Mouse (Mus musculus) heart, adult 2 months (tissue): Measurements from ENCODE around the gene Ctf2. TPM values are rescaled to one million over a fixed set of nuclear protein-coding genes. Genes with fewer than 3 reads are reported as not detected.

Experiments used
- DNase-seq, 2 experiments: peaks; one replicate each; pipeline ENCODE4 v3.0.0; 2021
- H3K27ac ChIP-seq: fragments of 200-600 bp; 2 replicates; pipeline ENCODE4 v1.8.1; 2022
- H3K27me3 ChIP-seq: fragments of 200-500 bp; 2 replicates; pipeline ENCODE4 v1.6.1; 2012; ENCODE audit warnings: mild to moderate bottlenecking, low read length, inconsistent platforms, mixed read lengths; ENCODE audit not compliant: control insufficient read depth, insufficient read depth
- H3K36me3 ChIP-seq: fragments of 200-500 bp; 2 replicates; pipeline ENCODE4 v1.6.1; 2012; ENCODE audit warnings: low read length, inconsistent platforms; ENCODE audit not compliant: control insufficient read depth, insufficient read depth
- H3K4me1 ChIP-seq: fragments of 200-500 bp; 2 replicates; pipeline ENCODE4 v1.6.1; 2011; ENCODE audit warnings: low read length; ENCODE audit not compliant: control insufficient read depth, insufficient read depth
- H3K4me3 ChIP-seq: fragments of 200-600 bp; 2 replicates; pipeline ENCODE4 v1.8.1; 2022
- H3K79me2 ChIP-seq: fragments of 200-500 bp; replicated peaks from 2 replicates; pipeline ENCODE4 v1.6.1; 2012; ENCODE audit warnings: mild to moderate bottlenecking, inconsistent platforms, low read length, moderate library complexity, mixed read lengths; ENCODE audit not compliant: control insufficient read depth, insufficient read depth
- H3K9ac ChIP-seq: fragments of 200-500 bp; 2 replicates; pipeline ENCODE4 v1.6.1; 2012; ENCODE audit warnings: low read depth, mild to moderate bottlenecking, control low read depth, inconsistent platforms, low read length, mixed read lengths
- CTCF ChIP-seq: fragments of 200-600 bp; IDR thresholded peaks from 2 replicates; pipeline ENCODE4 v1.8.1; 2022; ENCODE audit warnings: antibody characterized with exemption, mild to moderate bottlenecking, moderate library complexity
- EP300 ChIP-seq: fragments of 200-500 bp; IDR thresholded peaks from 2 replicates; pipeline ENCODE4 v1.6.1; 2011; ENCODE audit warnings: low read depth, low read length, control low read depth; ENCODE audit not compliant: insufficient read depth
- POLR2A ChIP-seq: fragments of 200-500 bp; IDR thresholded peaks from 2 replicates; pipeline ENCODE4 v1.6.1; 2011; ENCODE audit warnings: mild to moderate bottlenecking, low read depth, low read length, control low read depth; ENCODE audit not compliant: insufficient read depth
- WGBS: fragments of 180-500 bp; shearing (Covaris S2); methylation state at CpG from one replicate; pipeline ENCODE4 v1.1.7; 2018; 5-methylcytosine and 5-hydroxymethylcytosine counted together
- intact Hi-C: fragments of 180-260 bp; cut with DNase I; formaldehyde crosslinking; loops from one replicate; pipeline ENCODE4 v1.15.1; 2025
- polyA plus RNA-seq: library from polyadenylated mRNA; depleted of rRNA; stranded (reverse); fragments of >200 nt; gene quantifications from 2 replicates; pipeline ENCODE4 v1.2.3, GENCODE M21; 2012
- total RNA-seq, 2 experiments: library from RNA; stranded (reverse); gene quantifications; 2 replicates each; pipeline ENCODE4 v1.2.3; 2021

Gene Ctf2
- total and polyA plus RNA-seq, 3 experiments = not detected

GRCm38 (mm10) chr7:127712461-127713385 is 19.2 kb downstream of the Ctf2 start, which contains the start of gene Ctf1:
Gene Ctf1 (plus strand): TSS chr7:127712736.
- intact Hi-C loops = loop anchor here (2.0 kb wide), 1 partner anchor 34 kb away; no protein-coding TSS in a partner anchor
- Histone ChIP-seq H3K9ac (peak within 1 kb of the TSS; percentile 52), H3K36me3 (no peaks in the 10 kb centered on the region), H3K27me3 (no peaks in the 10 kb centered on the region), H3K27ac (peak within 1 kb of the TSS; percentile 87), H3K4me3 (peak within 1 kb of the TSS; percentile 54), H3K4me1 (peaks cover 8% of the 10 kb centered on the region), H3K79me2 (no peaks in the 10 kb centered on the region)
- 8% methylated on average over 28 of the region's 28 CpGs for WGBS
- peak; percentile 56; the same call in 1 of the 2 replicates for TF ChIP-seq POLR2A
- no peak for TF ChIP-seq EP300
- TF ChIP-seq CTCF = no peak
- peak; percentile 80 to 81 for DNase-seq

GRCm38 (mm10) chr7:127711456-127711855 is 20.5 kb downstream of the Ctf2 start:
- Histone ChIP-seq H3K4me1 (peaks cover 8% of the 10 kb centered on the region), H3K4me3 (no peak overlapping the region), H3K36me3 (no peaks in the 10 kb centered on the region), H3K79me2 (no peaks in the 10 kb centered on the region), H3K9ac (no peak overlapping the region), H3K27ac (no peak overlapping the region), H3K27me3 (no peaks in the 10 kb centered on the region)
- intact Hi-C loops = no loop called here
- TF ChIP-seq CTCF (no peak), POLR2A (no peak), EP300 (no peak)
- WGBS = 78% methylated on average over 3 of the region's 3 CpGs
- DNase-seq = no peak

- 93% methylated on average over 3 of the region's 3 CpGs for WGBS
- Histone ChIP-seq H3K27ac (no peak overlapping the region), H3K36me3 (no peaks in the 10 kb centered on the region), H3K4me1 (peaks cover 8% of the 10 kb centered on the region), H3K4me3 (no peak overlapping the region), H3K9ac (no peak overlapping the region), H3K79me2 (no peaks in the 10 kb centered on the region), H3K27me3 (no peaks in the 10 kb centered on the region)
- TF ChIP-seq POLR2A = no peak
- no peak for TF ChIP-seq EP300
- no peak for TF ChIP-seq CTCF
- intact Hi-C loops = no loop called here
- DNase-seq = no peak
These were observed 20.9 kb downstream of the Ctf2 start for GRCm38 (mm10) chr7:127711031-127711430.

GRCm38 (mm10) chr7:127709261-127709979 is 22.5 kb downstream of the Ctf2 start:
- H3K9ac ChIP-seq = no peak overlapping the region; the same call in 1 of the 2 replicates
- intact Hi-C loops = loop anchor here (5.0 kb wide), 1 partner anchor 122 kb away; the partner anchor contains the start of genes Ccdc189 and Rnf40
- no peaks in the 10 kb centered on the region for H3K79me2 ChIP-seq
- peaks cover 8% of the 10 kb centered on the region for H3K4me1 ChIP-seq
- H3K27ac ChIP-seq = peak overlapping the region; percentile 96
- H3K36me3 ChIP-seq = no peaks in the 10 kb centered on the region
- TF ChIP-seq POLR2A (no peak), EP300 (no peak), CTCF (no peak)
- no peak for DNase-seq
- WGBS = 52% methylated on average over 5 of the region's 5 CpGs
- H3K4me3 ChIP-seq = peak overlapping the region; percentile 91
- no peaks in the 10 kb centered on the region for H3K27me3 ChIP-seq

- TF ChIP-seq POLR2A (peak; percentile 46; the same call in 1 of the 2 replicates), CTCF (peak; percentile 71), EP300 (0 out of 2 replicates have a peak, but pooled peaks have one; percentile 18)
- peak; percentile 94 to 95 for DNase-seq
- Histone ChIP-seq H3K9ac (peak within 1 kb of the TSS; percentile 88), H3K27ac (peak within 1 kb of the TSS; percentile 96), H3K27me3 (no peaks in the 10 kb centered on the region), H3K4me3 (peak within 1 kb of the TSS; percentile 91), H3K4me1 (peaks cover 8% of the 10 kb centered on the region), H3K36me3 (no peaks in the 10 kb centered on the region), H3K79me2 (no peaks in the 10 kb centered on the region)
- intact Hi-C loops = loop anchor here (1.0 to 5.0 kb wide), 2 partner anchors 33 to 121 kb away; partner anchors contain the start of genes Ccdc189 and Rnf40
- 1% methylated on average over 88 of the region's 90 CpGs for WGBS
These were observed 23.5 kb downstream of the Ctf2 start, which contains the start of gene Bcl7c for GRCm38 (mm10) chr7:127708207-127709078. Gene Bcl7c (minus strand): TSS chr7:127708933.
